Mouse (Mus musculus): ENCODE measurements at regions not wholly inside any gene's neighbourhood (a gene's known extent, or its start where the extent isn't known, plus 50 kb on each side); places are given as distances from the start of the nearest gene placed in this dataset.

- H3K27me3 ChIP-seq (replicated peaks) = no peaks in the 10 kb centered on the region
- dilution Hi-C loops (cut with MboI; ENCODE audit: extremely low pct_ligation_motif_present, extremely low pct_unique_long_range_greater_than_20kb, low sequenced_read_pairs) (no loop called here), in situ Hi-C loops (cut with MboI; ENCODE audit: low pct_ligation_motif_present, low pct_unique_long_range_greater_than_20kb, low sequenced_read_pairs) (no loop called here)
- no peak overlapping the region for H3K9ac ChIP-seq (ENCODE audit: insufficient read depth, low read depth)
- H3K27ac ChIP-seq (ENCODE audit: insufficient read depth, low read depth) = no peak overlapping the region
- H3K4me3 ChIP-seq (replicated peaks in 1 of 3; ENCODE audit: low read depth in 2 of 3, low read length in 2 of 3, poor library complexity in 1 of 3) = no peak overlapping the region
- no peaks in the 10 kb centered on the region for H3K36me3 ChIP-seq (replicated peaks in 1 of 2; ENCODE audit: control insufficient read depth in 1 of 2, insufficient read depth in 1 of 2, low read length in 1 of 2)
- no peak overlapping the region for H3K4me2 ChIP-seq (ENCODE audit: insufficient read depth, low read depth, poor library complexity, severe bottlenecking)
- H3K4me1 ChIP-seq (ENCODE audit: control insufficient read depth in 1 of 2, insufficient read depth in 2 of 2) = no peaks in the 10 kb centered on the region
- DNase-seq (ENCODE audit: extremely low read depth) = no peak
- H3K79me2 ChIP-seq (replicated peaks; ENCODE audit: control insufficient read depth, extremely low read depth, insufficient read depth, poor library complexity, severe bottlenecking) = no peaks in the 10 kb centered on the region
- TF ChIP-seq CHD1 (IDR thresholded peaks at IDR 0.05; ENCODE audit: low read depth, low read length) = no peak
- no peak for TF ChIP-seq ELF1 (IDR thresholded peaks at IDR 0.05; ENCODE audit: low read depth, low read length)
- no peak for TF ChIP-seq IRF4 (IDR thresholded peaks at IDR 0.05; ENCODE audit: low read depth, low read length)
- no peak for TF ChIP-seq MEF2A (IDR thresholded peaks at IDR 0.05; ENCODE audit: borderline replicate concordance, low read depth, low read length)
- TF ChIP-seq E2F4 (IDR thresholded peaks at IDR 0.05; ENCODE audit: insufficient replicate concordance, low read depth, low read length) = no peak
- no peak for TF ChIP-seq MAX (IDR thresholded peaks at IDR 0.05; ENCODE audit: low read length)
- TF ChIP-seq SMC3 (IDR thresholded peaks at IDR 0.05; ENCODE audit: low read depth, low read length) = no peak
- no peak for TF ChIP-seq UBTF (IDR thresholded peaks at IDR 0.05; ENCODE audit: low read depth, low read length)
- TF ChIP-seq CHD2 (IDR thresholded peaks at IDR 0.05; ENCODE audit: low read length) = no peak
- no peak for TF ChIP-seq ETS1 (conservative IDR thresholded peaks at IDR 0.05; ENCODE audit: low read depth, low read length)
- TF ChIP-seq TCF12 (IDR thresholded peaks at IDR 0.05; ENCODE audit: low read depth, low read length) = no peak
- TF ChIP-seq POLR2AphosphoS2 (IDR thresholded peaks at IDR 0.05; ENCODE audit: low read depth, low read length) = no peak
- H3K9me3 ChIP-seq (replicated peaks; ENCODE audit: low read length) = peaks cover 88% of the 10 kb centered on the region
Observed at GRCm38 (mm10) chr12:109738911-109739310, 138.8 kb upstream of the Rtl1 start.

- dilution Hi-C loops (cut with MboI; ENCODE audit: extremely low pct_ligation_motif_present, extremely low pct_unique_long_range_greater_than_20kb, low sequenced_read_pairs) = no loop called here
- TF ChIP-seq POLR2AphosphoS2 (IDR thresholded peaks at IDR 0.05; ENCODE audit: low read depth, low read length) (no peak), CTCF (conservative IDR thresholded peaks at IDR 0.05 in 1 of 2, IDR thresholded peaks at IDR 0.05 in 1 of 2; ENCODE audit: low read depth in 2 of 2, low read length in 2 of 2) (no peak), ETS1 (conservative IDR thresholded peaks at IDR 0.05; ENCODE audit: low read depth, low read length) (no peak), MYC (IDR thresholded peaks at IDR 0.05; ENCODE audit: low read depth, low read length) (no peak), MAX (IDR thresholded peaks at IDR 0.05; ENCODE audit: low read length) (no peak), NRF1 (IDR thresholded peaks at IDR 0.05; ENCODE audit: low read depth, low read length) (no peak), CHD1 (IDR thresholded peaks at IDR 0.05; ENCODE audit: low read depth, low read length) (no peak), ZMIZ1 (IDR thresholded peaks at IDR 0.05; ENCODE audit: low read depth, low read length) (no peak), POLR2A (IDR thresholded peaks at IDR 0.05; ENCODE audit: low read depth, low read length) (no peak), NELFE (IDR thresholded peaks at IDR 0.05; ENCODE audit: low read depth, low read length) (no peak), BHLHE40 (IDR thresholded peaks at IDR 0.05; ENCODE audit: low read depth, low read length) (no peak)
- Histone ChIP-seq H3K27me3 (replicated peaks) (no peaks in the 10 kb centered on the region), H3K4me1 (ENCODE audit: control insufficient read depth in 1 of 2, insufficient read depth in 2 of 2) (no peaks in the 10 kb centered on the region), H3K9me3 (replicated peaks; ENCODE audit: low read length) (peaks cover 92% of the 10 kb centered on the region), H3K9ac (ENCODE audit: insufficient read depth, low read depth) (no peak overlapping the region), H3K27ac (ENCODE audit: insufficient read depth, low read depth) (no peak overlapping the region), H3K79me2 (replicated peaks; ENCODE audit: control insufficient read depth, extremely low read depth, insufficient read depth, poor library complexity, severe bottlenecking) (no peaks in the 10 kb centered on the region), H3K4me3 (replicated peaks in 1 of 3; ENCODE audit: low read depth in 2 of 3, low read length in 2 of 3, poor library complexity in 1 of 3) (no peak overlapping the region), H3K36me3 (replicated peaks in 1 of 2; ENCODE audit: control insufficient read depth in 1 of 2, insufficient read depth in 1 of 2, low read length in 1 of 2) (no peaks in the 10 kb centered on the region), H3K4me2 (ENCODE audit: insufficient read depth, low read depth, poor library complexity, severe bottlenecking) (no peak overlapping the region)
- no peak for DNase-seq (ENCODE audit: extremely low read depth)
- in situ Hi-C loops (cut with MboI; ENCODE audit: low pct_ligation_motif_present, low pct_unique_long_range_greater_than_20kb, low sequenced_read_pairs) = no loop called here
Observed at GRCm38 (mm10) chr12:109742486-109742885, 142.4 kb upstream of the Rtl1 start.

Measured in CH12.LX (cell line).